Mouse (Mus musculus) neural tube, embryonic 10.5 days (tissue): Measurements from ENCODE around the gene Mad1l1.

Experiments
- DNase-seq: peaks from one replicate; pipeline ENCODE4 v3.0.0-alpha.2; 2017; ENCODE audit warnings: low spot score; ENCODE audit errors: extremely low spot score

Mad1l1 gene

GRCm38 (mm10) chr5:140143541-140143940 is 177.8 kb downstream of the Mad1l1 start:
- DNase-seq, result no peak

GRCm38 (mm10) chr5:140141336-140141735 is 180.0 kb downstream of the Mad1l1 start:
- DNase-seq, result no peak

- peak; percentile 58 for DNase-seq
Measured at GRCm38 (mm10) chr5:140140214-140140613, 181.1 kb downstream of the Mad1l1 start.

- DNase-seq, result no peak
Measured at GRCm38 (mm10) chr5:140135734-140136625, 185.4 kb downstream of the Mad1l1 start.

- no peak for DNase-seq
Measured at GRCm38 (mm10) chr5:140134021-140134420, 187.3 kb downstream of the Mad1l1 start.

- DNase-seq, result no peak
Measured at GRCm38 (mm10) chr5:140128414-140128981, 192.9 kb downstream of the Mad1l1 start.

- no peak for DNase-seq
Measured at GRCm38 (mm10) chr5:140127981-140128380, 193.4 kb downstream of the Mad1l1 start.

- DNase-seq, result no peak
Measured at GRCm38 (mm10) chr5:140124626-140125025, 196.7 kb downstream of the Mad1l1 start.

GRCm38 (mm10) chr5:140123640-140124366 is 197.5 kb downstream of the Mad1l1 start:
- no peak for DNase-seq

- no peak for DNase-seq
Measured at GRCm38 (mm10) chr5:140123194-140123593, 198.2 kb downstream of the Mad1l1 start.

- DNase-seq, result no peak
Measured at GRCm38 (mm10) chr5:140121966-140122365, 199.4 kb downstream of the Mad1l1 start.

GRCm38 (mm10) chr5:140118921-140119320 is 202.4 kb downstream of the Mad1l1 start:
- no peak for DNase-seq

- no peak for DNase-seq
Measured at GRCm38 (mm10) chr5:140117968-140118367, 203.4 kb downstream of the Mad1l1 start.

GRCm38 (mm10) chr5:140115434-140116271 is 205.7 kb downstream of the Mad1l1 start:
- DNase-seq, result no peak

- DNase-seq, result no peak
Measured at GRCm38 (mm10) chr5:140114512-140115060, 206.8 kb downstream of the Mad1l1 start.

GRCm38 (mm10) chr5:140113281-140113680 is 208.1 kb downstream of the Mad1l1 start:
- no peak for DNase-seq

GRCm38 (mm10) chr5:140110024-140110423 is 211.3 kb downstream of the Mad1l1 start:
- no peak for DNase-seq

GRCm38 (mm10) chr5:140107907-140108306 is 213.4 kb downstream of the Mad1l1 start:
- no peak for DNase-seq

- no peak for DNase-seq
Measured at GRCm38 (mm10) chr5:140106051-140106450, 215.3 kb downstream of the Mad1l1 start.

GRCm38 (mm10) chr5:140104891-140105290 is 216.5 kb downstream of the Mad1l1 start:
- DNase-seq, result no peak

GRCm38 (mm10) chr5:140102731-140103130 is 218.6 kb downstream of the Mad1l1 start:
- no peak for DNase-seq
